Mouse (Mus musculus) cerebellum, postnatal 4 days (tissue): ENCODE data around the gene Negr1.

ENCODE experiments used
- DNase-seq, 2 experiments: peaks; one replicate each; pipeline ENCODE4 v3.0.0; 2022; ENCODE audit warnings: low spot score in 2 of 2, mixed read lengths in 1 of 2

Gene Negr1

DNA sequence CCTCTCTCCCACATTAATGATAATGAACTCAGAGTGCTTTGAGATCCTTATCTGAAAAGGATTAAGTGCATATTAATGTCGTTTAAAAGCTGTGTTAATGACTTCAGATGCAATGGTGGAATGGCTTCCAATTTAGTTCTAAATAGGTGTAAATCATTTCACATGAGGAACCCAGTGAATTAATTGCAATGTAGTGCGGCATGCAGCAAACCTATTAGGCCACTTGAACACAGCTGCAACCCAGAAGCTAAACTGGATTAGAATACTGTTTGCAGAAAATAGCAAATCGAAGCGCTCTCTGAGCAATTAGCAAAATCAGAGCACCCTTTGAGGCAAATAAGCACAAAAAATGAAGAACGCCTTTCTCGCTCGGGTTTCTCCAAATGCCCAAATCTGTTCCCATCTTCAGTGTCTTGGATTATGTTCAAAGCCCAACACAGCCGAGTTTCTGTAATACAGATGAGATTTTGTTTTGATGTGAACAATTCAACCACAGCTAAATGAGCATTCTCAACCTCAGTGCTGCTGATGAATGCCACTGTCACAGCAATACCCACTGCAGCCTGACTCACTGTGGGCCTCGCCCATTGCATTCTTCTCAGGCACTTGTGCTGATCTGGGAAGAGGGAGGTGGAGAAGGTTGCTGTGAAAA lies 342.5 kb downstream of the Negr1 start:
- no peak for DNase-seq

DNA sequence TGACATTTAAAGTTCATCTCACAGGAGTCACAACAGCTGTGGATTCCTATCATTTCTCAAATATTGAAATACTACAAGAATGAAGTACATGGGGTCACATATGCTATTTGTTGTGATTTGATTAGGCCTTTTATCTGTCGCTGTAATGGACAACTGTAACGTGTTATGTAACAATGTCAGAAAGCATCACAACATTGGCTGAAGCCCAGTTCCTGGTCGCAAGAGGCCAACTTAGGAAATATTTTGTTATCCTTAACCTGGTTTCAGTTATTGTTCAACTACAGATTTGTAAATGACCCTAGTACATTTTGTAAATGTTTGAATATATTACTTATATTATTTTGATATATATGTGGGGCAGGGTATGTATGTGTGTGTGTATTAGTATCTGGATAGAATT lies 351.2 kb downstream of the Negr1 start:
- no peak for DNase-seq

DNA sequence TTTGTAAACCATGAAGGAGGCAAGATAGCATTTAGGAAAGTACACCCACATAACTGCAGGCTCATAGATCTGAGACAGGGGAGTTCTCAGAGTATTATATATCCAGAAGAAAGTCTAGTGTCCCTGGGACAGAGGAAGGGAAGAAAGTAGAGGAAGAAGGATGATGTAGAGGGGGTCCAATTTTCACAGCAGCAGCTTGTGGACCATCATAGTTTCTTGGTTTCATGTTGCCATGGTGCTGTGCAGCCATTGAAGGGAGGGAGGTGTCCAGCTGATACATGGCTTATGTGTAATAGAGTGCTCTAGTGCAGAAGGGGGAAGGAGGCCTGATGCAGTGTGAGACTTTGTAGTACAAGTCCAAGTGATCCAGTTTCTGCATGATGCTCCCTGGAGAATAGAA lies 359.8 kb downstream of the Negr1 start:
- DNase-seq = no peak

DNA sequence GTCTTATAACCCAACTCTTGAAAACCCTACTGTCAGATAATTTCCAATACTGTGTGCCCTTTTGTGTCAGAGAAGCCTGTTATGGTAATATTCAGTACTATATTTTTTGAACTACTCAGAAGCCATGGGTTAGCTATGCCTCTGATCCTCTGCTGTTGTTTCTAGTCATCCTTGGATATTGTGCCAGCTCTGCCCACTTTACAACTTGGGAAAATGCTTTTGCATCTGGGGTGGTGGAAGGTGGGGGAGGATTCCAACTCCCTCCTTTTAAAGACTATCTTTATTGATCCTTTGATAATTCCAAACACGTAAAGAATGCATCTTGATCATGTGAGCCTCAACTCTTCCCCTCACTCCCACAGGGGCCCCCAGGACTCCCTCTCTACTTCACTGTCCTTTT lies 361.6 kb downstream of the Negr1 start:
- DNase-seq = no peak

DNA sequence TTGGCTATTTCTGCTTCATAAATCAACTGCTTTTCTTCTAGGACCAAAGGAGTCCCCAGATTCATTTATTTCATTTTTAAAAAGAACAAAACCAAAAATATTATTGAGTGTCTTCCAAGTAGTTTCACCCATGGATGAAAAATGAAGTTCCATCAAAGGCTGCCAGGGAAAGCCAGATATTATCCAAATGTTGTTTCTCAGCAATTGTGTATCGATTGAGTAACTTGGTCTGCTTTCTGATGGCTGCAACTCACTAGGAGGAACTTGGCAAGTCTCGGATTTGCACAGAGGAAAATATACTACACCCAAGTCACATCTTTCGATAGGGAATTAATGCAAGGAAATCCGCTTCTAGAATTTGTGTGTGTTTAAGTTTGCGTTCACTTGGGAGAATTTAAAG lies 363.5 kb downstream of the Negr1 start:
- no peak for DNase-seq

DNA sequence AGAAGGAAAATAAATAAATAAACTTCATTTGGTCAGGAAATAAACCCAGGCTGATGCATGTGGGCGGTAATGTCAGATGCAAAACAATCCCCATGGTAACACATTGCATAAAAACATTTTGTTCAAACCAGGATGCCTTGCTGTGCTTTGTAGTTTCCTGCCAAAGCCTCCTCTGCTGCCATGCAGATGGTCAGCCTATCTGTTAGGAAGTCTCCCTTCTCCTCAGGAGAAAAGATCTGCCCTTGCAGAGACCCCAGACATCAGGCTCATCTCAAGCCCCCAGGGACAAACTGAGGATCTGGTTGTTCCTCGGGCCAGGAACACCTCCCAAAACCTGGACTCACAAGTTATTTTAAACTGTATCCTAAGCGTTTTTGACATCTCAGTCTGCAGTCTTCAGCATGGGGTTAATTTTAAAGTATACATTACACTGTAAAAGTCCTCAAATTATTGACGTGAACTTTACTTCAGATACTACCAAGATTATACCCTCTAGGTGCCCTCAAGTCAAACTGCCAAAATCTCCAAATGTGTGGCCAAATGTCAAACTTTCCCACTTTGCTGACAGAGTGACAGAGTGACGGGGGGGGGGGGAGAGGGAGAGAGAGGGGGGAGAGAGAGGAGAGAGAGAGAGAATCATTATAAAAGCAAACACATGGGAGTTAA lies 366.9 kb downstream of the Negr1 start:
- peak in 1 of 2 experiments; percentile 36 for DNase-seq

DNA sequence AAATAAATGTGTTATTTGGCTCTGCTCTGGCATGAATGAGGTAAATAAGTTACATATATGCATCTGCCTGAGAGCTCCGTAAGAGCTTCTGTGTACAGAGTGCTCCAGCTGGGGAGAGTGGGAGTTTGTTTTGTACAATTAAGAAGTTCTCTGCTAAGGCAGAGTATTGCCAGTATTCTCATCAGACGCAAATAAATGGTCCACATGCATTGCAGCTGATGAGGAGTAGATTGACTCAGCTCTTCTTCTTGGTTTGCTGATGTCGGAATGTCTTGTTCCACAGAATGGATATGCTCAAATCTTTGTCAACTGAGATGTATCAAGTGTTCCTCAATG lies 367.4 kb downstream of the Negr1 start:
- DNase-seq = no peak

DNA sequence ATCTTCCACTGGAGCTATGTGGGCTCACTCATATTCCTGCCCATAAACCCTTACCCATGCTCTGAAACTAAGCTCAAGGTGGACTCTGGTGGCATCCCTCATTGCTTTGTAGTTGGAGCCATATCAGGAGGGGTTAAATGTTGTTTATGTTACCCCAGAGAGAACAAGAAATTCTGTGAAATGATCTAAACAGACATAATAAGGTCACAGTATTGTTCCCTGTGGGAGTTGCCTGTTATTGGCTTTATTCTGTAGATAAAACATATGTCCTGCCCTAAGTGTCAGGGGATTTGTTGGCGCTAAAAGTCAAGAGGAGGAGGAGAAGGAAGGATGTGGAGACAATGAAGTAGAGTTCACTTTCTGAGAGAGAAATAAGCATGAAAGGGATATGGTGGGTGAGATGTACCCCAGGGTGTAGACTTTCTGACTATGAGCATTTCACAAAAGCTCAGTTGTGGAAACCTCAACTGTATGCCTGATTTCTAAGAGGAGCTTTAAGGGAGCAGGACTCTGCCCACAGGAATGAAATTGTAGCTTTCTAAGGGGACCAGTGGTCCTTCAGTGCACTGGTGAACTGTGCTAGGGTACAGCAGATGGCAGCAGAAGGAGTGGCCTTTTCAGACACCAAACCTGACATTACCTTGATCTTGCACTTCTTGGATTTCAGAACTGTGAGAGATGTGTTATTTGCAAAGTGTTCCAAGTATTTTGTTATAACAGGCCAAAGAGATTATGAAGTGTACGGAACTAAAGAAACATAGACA lies 368.3 kb downstream of the Negr1 start:
- no peak for DNase-seq

DNA sequence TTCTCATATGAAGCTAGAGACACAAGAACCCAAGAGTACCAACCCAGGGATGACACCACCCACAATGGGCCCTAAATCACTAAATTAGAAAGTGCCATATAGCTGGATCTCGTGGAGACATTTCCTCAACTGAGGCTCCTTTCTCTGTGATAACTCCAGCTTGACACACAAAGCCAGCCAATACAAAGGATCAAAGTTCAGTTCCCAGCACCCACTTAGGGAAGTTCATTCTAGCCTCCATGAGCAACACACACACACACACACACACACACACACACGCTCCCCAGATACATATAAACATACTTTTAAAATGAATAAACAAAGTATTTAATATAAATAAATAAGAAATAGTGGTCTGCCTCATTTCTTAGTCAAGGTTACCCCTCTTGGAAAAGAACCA lies 369.4 kb downstream of the Negr1 start:
- DNase-seq = no peak

DNA sequence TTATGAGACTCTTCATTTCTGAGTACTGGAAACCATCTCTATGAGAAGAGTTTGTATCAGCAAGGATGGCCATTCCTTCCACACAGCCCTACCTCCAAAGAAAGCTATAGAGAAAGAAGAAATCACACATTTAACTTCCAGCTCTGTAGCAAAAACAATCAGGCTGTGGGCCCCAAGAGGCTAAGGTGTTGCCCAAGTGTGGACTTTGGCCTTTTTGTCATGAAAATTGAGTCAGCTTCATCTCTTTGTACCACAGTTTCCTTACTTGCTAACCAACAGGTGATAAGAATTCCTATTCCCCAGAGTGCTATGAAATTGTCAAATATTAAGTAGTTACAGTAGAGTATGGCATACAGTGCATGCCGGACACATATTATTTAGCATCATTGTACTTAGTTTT lies 369.9 kb downstream of the Negr1 start:
- no peak for DNase-seq

DNA sequence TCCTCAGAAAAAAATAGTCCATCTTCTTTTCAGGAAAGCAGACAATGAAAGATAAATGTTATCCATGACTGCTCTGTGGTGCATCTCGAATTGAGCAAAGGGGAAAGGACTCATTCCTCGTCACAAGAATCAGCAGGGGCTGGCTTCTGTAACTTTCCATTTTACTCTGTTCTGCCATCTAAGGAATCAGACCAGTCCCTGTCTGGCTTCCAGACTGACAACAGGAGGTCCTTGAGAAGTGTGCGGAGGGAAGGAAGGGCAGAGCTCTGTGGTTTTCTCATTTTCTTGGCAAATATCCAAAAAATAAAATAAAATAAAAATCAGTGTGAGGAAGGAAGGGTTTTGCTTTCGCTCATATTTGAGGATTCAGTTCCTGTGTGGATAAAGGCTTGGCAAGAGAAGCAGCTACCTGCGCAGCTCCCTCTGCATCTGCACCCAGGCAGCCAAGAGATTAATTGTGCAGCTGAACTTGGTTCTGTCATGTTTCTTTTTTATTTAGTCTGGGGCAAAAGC lies 373.2 kb downstream of the Negr1 start:
- DNase-seq = no peak

DNA sequence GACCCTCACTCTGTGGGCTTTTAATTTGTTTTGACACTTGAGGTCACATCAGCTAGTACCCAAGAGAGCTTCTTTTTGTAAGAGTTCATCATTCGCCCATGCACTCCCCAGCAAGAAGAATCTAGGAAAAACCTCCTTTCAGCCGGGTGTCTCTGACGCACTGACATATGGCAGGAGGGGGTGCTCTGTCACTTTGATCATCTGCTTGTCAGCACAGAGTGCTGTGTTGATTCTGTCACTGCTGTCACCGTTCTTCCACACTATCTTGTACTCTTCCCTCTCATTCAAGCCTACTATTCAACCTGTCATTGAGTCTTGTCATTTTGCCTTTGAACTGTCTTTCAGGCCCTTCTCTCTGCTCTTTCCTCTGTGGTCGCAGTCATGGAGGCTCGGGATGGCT lies 385.8 kb downstream of the Negr1 start:
- no peak for DNase-seq

DNA sequence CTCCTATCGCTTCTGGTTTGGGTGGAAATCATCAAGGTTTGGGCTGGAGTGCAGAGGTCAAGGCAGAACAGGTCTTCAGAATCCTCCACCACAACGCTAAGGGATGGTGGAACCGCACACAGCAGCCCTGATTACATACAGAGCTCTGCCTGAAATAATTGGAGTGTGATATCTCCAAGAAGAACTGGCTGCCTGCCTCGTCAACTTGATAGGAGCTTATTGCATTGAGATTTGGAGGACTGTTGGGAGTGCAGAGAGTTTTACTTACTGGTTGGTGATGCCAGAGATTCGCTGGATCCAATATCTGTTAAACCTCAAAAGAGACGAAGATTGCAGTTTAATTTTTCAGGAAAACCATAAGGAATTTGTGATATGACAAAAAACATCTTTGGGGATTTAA lies 391.4 kb downstream of the Negr1 start:
- DNase-seq = no peak

DNA sequence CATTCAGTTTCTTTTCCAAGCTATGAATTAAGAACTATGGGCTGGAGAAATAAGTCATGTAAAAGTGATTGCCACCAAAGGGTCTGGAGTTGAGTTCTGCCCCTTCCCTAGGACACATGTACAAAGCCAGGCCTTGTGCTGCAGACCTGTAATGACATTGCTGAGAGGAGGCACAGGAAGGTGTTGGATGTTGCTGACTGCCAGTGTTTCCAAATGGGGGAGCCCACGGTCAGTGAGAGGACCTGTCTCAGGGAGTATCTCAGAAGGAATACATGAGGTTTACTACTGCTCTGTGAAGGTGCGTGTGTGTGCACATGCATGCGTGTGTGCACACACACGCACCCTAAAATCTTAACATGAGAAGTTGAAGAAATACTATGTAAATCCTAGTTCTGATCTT lies 393.5 kb downstream of the Negr1 start:
- no peak for DNase-seq

DNA sequence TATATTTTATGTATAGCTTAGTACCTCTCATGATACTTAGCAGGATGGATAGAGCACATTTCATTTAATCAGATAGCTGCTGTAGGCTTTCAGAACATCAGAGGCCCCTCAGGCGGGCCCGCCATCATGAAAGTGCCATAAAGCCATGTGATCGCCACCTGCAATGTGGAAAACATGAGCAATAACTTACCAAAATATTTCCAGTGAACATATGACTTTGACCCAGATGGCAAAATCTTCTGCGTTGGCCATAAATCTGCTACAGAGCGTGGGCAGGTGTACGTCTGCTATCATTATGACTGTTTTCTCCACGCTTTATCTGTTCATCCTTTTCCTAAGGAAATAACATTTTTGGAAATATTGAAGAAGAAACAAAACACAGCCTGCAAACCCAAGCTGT lies 397.0 kb downstream of the Negr1 start:
- DNase-seq = no peak

DNA sequence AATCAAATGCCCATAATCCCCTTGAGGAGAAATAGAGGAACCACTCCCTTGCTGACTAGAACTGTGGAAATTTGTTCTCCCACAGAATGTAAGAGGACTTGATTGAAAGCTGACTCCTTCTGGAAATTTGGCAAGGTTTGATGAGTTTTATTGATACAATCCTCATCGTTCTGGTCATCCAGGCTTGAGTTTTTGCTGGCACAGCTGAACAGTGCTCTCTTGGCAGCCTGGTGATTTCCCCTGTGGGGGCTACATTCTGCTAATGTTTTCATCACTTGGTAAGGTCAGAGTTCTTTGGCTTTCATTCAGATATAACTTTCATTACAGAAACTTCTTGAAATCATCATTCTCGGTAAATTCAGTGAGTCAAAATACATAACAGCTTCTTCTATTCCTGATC lies 407.2 kb downstream of the Negr1 start:
- DNase-seq = no peak

DNA sequence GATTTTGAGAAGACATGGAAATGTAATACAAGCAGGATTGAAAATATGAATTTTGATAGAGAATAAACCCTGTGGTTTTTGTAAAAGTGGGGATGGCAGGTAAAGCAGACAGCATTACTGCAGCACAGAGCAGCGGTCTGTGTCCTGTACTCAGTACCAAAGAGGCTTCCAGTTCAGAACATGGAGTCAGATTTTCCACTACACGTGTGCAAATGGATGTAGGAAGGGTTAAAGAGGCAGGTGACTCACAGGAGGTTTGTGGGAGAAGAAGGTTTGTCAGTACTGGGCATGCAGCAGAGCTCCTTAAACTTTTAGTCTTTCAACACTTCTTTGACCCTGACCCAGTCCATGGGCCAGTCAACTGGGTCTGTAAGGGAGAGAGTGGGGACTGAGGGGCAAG lies 409.5 kb downstream of the Negr1 start:
- no peak for DNase-seq

DNA sequence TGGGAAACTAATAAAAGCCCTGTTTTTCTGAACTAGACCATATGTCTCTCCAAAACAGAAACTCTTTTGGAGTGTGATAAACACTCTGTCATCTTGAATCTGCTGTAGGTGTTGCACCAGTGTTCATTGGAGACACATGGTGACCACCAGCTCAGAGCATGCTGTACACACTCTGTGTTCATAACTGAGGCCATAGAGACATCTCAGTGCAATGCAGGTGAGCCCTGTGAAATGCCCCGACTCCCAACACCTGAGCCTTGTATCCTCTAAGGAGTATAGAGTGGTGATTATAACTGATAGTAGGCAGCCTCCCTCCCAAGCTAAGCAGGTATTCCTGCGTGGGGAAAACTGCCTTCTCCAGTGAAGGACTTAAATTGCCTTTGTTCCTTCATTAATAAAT lies 415.2 kb downstream of the Negr1 start:
- DNase-seq = no peak

DNA sequence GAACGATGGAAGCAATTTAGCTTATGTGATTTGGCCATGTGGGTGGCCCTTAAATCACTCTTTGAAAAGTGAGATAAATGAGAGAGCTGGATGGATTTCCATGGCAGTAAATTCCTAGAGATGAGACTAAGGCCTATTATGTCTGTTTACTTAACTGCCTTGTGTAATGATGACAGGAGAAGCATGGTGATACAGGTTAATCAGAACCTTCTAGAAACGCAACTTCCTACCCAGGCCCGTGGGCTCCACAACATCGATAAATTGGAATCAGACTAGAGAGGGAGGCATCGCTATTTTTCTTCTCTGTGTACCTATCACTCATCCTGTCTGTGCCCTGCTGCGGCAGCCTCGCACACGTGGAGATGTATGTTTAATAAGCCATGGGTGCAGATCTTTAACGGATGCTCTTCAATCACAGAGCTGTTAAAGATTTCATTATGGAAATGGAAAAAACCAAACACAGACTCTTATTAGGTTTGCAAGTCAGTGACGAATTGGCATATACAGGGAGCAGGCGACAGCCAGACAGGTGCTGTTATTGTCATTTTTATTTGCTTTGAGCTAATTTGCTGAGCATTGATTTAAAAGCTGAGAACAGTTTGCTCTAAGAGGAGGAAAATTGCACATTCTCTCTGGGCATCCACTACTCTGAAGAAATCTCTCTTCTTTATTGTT lies 418.6 kb downstream of the Negr1 start:
- DNase-seq = no peak

DNA sequence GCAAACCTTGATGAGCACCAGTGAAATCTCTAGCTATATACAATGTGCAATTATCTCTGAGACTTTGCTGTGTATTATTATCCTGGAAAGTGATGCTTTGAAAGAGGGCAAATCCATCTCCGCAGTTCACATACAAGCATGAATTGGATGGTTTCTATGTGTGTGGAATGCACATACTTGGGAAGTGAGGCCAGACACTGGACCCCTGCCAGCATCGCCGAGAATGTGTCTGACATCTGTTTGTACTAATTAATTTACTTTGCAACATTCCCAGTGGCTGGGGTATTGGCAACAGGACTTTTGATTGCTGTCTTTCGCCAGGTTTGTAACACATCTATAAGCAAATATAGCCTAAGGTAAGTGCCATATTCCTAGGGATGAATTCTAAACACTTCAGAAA lies 420.5 kb downstream of the Negr1 start:
- peak in 1 of 2 experiments; percentile 45 for DNase-seq

DNA sequence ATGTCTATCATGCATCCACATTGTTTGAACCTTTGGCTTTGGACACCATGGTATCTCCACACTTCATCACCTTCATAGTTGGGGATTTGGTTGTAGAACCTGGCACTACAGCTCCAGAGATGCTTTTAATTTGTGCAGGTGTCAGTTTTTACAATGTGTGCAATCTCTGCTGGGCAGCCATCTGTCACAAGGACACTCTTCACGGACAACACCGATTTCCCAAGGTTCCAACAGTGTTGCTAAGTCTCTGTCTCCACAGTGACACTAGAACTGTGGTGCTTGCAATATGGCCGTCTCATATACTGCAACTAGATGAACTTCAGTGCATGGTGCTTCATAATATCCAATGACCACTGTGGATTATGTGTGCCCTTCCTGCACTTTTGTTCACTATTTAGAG lies 425.5 kb downstream of the Negr1 start:
- DNase-seq = no peak

DNA sequence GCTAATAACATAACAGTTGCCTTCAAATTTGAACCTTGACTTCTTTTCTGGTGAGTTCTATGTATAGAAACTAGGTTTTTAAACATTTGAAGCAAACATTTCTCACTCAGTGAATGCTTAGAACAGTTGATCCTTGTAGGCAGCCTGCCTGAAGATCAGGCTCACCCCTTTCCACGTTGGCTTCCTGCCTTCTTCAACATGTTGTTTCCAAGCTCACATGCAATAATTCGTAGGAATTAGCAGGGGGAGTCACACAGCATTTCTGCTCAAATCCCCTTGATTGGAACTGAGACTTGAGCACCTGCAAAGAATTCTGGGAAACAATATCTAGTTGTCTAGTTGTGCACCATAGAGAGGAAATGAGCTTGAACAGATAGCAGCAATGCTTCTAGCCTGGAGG lies 430.6 kb downstream of the Negr1 start:
- DNase-seq = no peak

DNA sequence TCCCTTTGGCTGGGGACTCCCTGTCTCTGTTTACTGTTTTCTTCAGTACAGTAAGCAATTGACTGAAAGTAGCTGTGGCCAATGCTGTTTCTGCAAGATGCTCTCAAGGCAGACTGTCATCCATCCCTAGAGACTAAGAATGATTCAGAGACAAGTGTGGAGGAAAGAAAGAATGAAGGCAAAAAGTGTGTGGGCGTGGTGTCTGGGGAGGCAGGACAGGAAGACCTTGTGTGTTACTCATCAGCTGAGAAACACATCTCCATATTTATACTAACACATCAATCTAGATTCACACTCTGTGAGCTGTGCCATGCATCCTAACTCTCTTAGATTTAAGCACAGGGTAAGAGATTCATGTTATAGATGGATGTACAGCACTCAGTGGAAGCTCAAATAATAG lies 431.2 kb downstream of the Negr1 start:
- DNase-seq = no peak
